ENCODE assay signal across 7 mouse cellular contexts in genomic region chr6:64683974-64684373, GRCm38 (mm10). TPM values are rescaled to one million over a fixed set of nuclear protein-coding genes. Genes with fewer than 3 reads are reported as not detected.
DNase-seq lines count a peak whose midpoint lies in the region; ATAC-seq and TF ChIP-seq lines count a peak whose summit lies in the region.

No protein-coding gene starts in this region.

- no peaks in the 10 kb centered on the region for H3K36me3 ChIP-seq in midbrain, embryonic 14.5 days (ENCODE audit: control insufficient read depth, insufficient read depth, low read length)

- WGBS in midbrain, embryonic 14.5 days, result 32% methylated on average over 9 of the region's 9 CpGs

- peaks cover 11% of the 10 kb centered on the region for H3K4me1 ChIP-seq in midbrain, embryonic 14.5 days (ENCODE audit: control insufficient read depth, insufficient read depth, low read length)

- peak; percentile 30 for DNase-seq in thymus, postnatal 4 days
- DNase-seq in thymus, postnatal 14 days, result no peak
- peak; percentile 26 for DNase-seq in cerebellum, adult 9-10 months
- DNase-seq in frontal cortex, postnatal 14 days (ENCODE audit: low spot score in 2 of 2), result peak; percentile 31 to 38
- peak; percentile 31 to 46 for DNase-seq in left cerebral cortex, adult 2 months (ENCODE audit: extremely low spot score in 1 of 2, low spot score in 2 of 2)
- DNase-seq in midbrain, embryonic 14.5 days, result peak; percentile 76

- H3K27me3 ChIP-seq in midbrain, embryonic 14.5 days (ENCODE audit: control insufficient read depth, insufficient read depth, low read length), result peaks cover 28% of the 10 kb centered on the region

- no peaks in the 10 kb centered on the region for H3K9me3 ChIP-seq in midbrain, embryonic 14.5 days (ENCODE audit: control insufficient read depth, low read length)

- H3K27ac ChIP-seq in left cerebral cortex, adult 2 months, result no peak overlapping the region
- H3K27ac ChIP-seq in midbrain, embryonic 14.5 days (replicated peaks; ENCODE audit: low read depth, low read length), result no peak overlapping the region

- intact Hi-C loops in left cerebral cortex, adult 2 months (cut with DNase I), result loop anchor here (2.0 to 10.0 kb wide), 2 partner anchors 313 to 391 kb away; no protein-coding TSS in a partner anchor

- ATAC-seq in midbrain, embryonic 14.5 days (ENCODE audit: low FRiP score, low TSS enrichment), result peak; percentile 40; the same call in 1 of the 2 replicates
- no peak for ATAC-seq in inflammation-experienced regulatory T-cells, adult 6 months

- H3K4me2 ChIP-seq in midbrain, embryonic 14.5 days (ENCODE audit: low read length), result no peak overlapping the region

- TF ChIP-seq CTCF in left cerebral cortex, adult 2 months (IDR thresholded peaks at IDR 0.05), result peak; percentile 66

- H3K9ac ChIP-seq in midbrain, embryonic 14.5 days (replicated peaks; ENCODE audit: low read length), result no peak overlapping the region

- H3K4me3 ChIP-seq in left cerebral cortex, adult 2 months, result no peak overlapping the region
- H3K4me3 ChIP-seq in midbrain, embryonic 14.5 days (replicated peaks; ENCODE audit: low read depth, low read length), result no peak overlapping the region

RNA-seq across cellular contexts. Expression of gene Atoh1, which starts 45.0 kb away (rescaled TPM):
- not detected for total RNA-seq in left cerebral cortex, adult 2 months (2021)
- polyA plus RNA-seq in midbrain, embryonic 14.5 days (2014; fragmentation: Nextera tagmentation; extraction: Ambion mirVana), result 4.2 and 4.6 TPM in 2 replicates
- polyA plus RNA-seq in inflammation-experienced regulatory T-cells, adult 6 months (2017; shearing (Covaris generic)), result not detected
